Mouse (Mus musculus): ENCODE results near the gene Il2rb.

- TF ChIP-seq POLR2A (IDR thresholded peaks at IDR 0.05; ENCODE audit: low read depth, low read length) (no peak), CTCF (IDR thresholded peaks at IDR 0.05; ENCODE audit: extremely low read depth, insufficient read depth, insufficient read length, insufficient replicate concordance) (no peak)
These were observed 48.0 kb downstream of the Il2rb start for GRCm38 (mm10) chr15:78447121-78447520.
